Mouse (Mus musculus) midbrain, embryonic 15.5 days (tissue): ENCODE measurements at regions not wholly inside any gene's neighbourhood (a gene's known extent, or its start where the extent isn't known, plus 50 kb on each side); places are given as distances from the start of the nearest gene placed in this dataset.

Experiments
- ATAC-seq: fragments of 200-750 bp; cut with Nextera tagmentation; replicated peaks from 2 replicates; pipeline ENCODE4 v1.8.0; 2017; ENCODE audit warnings: moderate TSS enrichment
- H3K27ac ChIP-seq: fragments of 300-500 bp; sonication (generic); 2 replicates; pipeline ENCODE4 v1.5.1; 2015; ENCODE audit warnings: mild to moderate bottlenecking, inconsistent platforms
- H3K27me3 ChIP-seq: fragments of 300-500 bp; sonication (generic); replicated peaks from 2 replicates; pipeline ENCODE4 v1.6.1; 2015; ENCODE audit warnings: inconsistent platforms
- H3K36me3 ChIP-seq: fragments of 300-500 bp; sonication (generic); replicated peaks from 2 replicates; pipeline ENCODE4 v1.6.1; 2015; ENCODE audit warnings: inconsistent platforms
- H3K4me1 ChIP-seq: fragments of 300-500 bp; sonication (generic); 2 replicates; pipeline ENCODE4 v1.6.1; 2015; ENCODE audit warnings: inconsistent platforms
- H3K4me2 ChIP-seq: fragments of 300-500 bp; sonication (generic); 2 replicates; pipeline ENCODE4 v1.6.1; 2015; ENCODE audit warnings: inconsistent platforms, mild to moderate bottlenecking, moderate library complexity
- H3K4me3 ChIP-seq: fragments of 300-500 bp; sonication (generic); 2 replicates; pipeline ENCODE4 v1.5.1; 2015; ENCODE audit warnings: mild to moderate bottlenecking, inconsistent platforms
- H3K9ac ChIP-seq: fragments of 300-500 bp; sonication (generic); 2 replicates; pipeline ENCODE4 v1.6.1; 2015; ENCODE audit warnings: mild to moderate bottlenecking, inconsistent platforms
- H3K9me3 ChIP-seq: fragments of 300-500 bp; sonication (generic); 2 replicates; pipeline ENCODE4 v1.6.1; 2016; ENCODE audit warnings: inconsistent platforms
- WGBS: fragments of 180-500 bp; shearing (Covaris S2); methylation state at CpG from one replicate; pipeline ENCODE4 v1.1.7; 2015; ENCODE audit warnings: mixed read lengths; 5-methylcytosine and 5-hydroxymethylcytosine counted together

DNA sequence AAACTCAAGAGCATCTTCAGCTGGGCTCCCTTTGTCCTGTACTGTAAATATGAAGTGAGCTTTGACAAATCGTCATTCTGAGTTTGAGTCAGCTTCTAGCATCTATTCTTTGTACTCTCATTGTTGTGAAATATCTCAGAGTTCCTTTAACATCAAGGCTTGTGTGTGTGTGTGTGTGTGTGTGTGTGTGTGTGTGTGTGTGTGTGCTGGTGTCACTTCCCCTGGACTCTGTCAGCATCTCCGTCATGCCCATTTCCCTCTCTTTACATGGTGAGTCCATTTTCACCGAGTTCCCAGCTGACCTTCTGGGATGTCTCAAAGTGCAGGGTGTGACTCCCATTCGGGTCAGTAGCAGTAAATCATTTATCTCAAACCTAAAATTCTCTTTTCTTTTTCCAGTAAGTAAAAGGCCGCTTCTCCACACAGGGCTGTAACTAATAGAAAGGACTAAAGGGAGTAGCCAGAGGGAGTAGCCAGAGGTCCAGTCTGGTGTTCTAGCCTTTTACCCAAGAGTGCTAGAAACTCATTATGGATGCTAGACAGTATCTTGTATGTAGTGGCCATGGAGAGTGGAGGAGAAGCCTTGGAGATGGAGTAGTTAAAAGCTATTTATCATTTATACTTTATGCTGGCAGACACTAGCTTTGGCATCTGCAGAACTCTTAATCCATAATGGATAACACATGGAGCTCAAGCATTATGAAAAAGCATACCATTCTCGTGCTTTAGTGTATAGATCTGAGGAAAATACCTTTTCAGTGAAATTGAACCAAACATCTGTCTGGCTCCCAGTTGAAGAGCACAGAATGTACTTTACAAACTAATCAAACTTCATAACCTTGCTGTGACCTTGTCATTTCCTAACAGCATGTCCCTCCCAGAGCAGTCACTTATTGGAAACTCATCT, 85.6 kb upstream of the Thbs1 start:
- no peaks in the 10 kb centered on the region for H3K27me3 ChIP-seq
- no peak overlapping the region for H3K4me2 ChIP-seq
- no peaks in the 10 kb centered on the region for H3K9me3 ChIP-seq
- no peak overlapping the region for H3K9ac ChIP-seq
- H3K4me3 ChIP-seq, result no peak overlapping the region
- 83% methylated on average over 6 of the region's 6 CpGs for WGBS
- no peaks in the 10 kb centered on the region for H3K4me1 ChIP-seq
- ATAC-seq, result no peak
- H3K36me3 ChIP-seq, result no peaks in the 10 kb centered on the region
- no peak overlapping the region for H3K27ac ChIP-seq

DNA sequence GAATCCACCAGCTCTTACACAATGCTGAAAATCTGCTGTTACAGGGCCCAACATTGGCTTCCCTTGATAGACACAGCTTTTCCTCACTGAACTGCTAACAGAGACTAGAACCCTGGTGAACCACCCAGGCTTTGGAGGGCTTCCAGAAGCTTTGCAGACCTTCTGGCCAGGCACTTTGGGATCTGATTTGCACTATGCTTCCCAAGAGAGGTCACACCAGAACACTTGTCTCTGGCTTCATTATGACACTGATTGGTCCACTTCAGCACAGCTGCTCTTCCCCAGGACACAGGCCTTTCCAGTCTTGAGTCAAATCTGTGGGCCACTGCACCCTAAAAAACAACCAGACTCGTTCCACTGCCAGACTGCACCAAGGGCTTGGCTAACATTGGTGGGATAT, 82.8 kb upstream of the Thbs1 start:
- no peak overlapping the region for H3K4me3 ChIP-seq
- H3K4me2 ChIP-seq, result no peak overlapping the region
- no peaks in the 10 kb centered on the region for H3K9me3 ChIP-seq
- 84% methylated on average over 1 of the region's 1 CpGs for WGBS
- H3K9ac ChIP-seq, result no peak overlapping the region
- H3K27me3 ChIP-seq, result no peaks in the 10 kb centered on the region
- H3K4me1 ChIP-seq, result no peaks in the 10 kb centered on the region
- H3K27ac ChIP-seq, result no peak overlapping the region
- H3K36me3 ChIP-seq, result no peaks in the 10 kb centered on the region
- no peak for ATAC-seq

DNA sequence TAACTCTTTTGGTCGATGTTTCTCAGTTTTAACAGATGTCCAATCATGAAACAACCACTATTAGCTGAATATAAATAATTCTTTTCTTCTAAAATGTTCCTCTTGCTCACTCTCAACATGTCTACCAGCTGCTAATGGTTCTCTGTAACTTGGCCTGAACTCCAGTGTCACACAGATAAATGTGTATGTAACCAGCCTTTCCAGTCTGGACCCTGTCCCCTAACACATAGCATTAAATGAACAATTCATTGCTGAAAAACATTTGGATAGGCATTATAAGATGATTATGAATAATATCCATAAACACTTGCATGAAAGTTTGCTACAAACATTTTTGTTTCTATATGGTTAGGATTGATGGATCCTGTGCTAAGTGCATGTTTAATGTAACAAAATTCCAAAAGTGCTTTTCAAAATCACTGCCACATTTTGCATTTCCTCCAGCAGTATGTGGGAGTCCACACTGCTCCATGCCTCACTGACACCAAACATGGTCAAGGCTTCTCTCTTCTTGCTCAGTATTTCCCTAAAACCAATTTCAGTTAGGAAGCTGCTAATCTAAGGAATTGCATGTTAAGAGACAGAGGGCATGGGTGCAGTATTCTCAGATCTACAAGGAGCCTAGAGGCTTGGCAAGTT, 82.1 kb upstream of the Thbs1 start:
- no peak overlapping the region for H3K27ac ChIP-seq
- no peaks in the 10 kb centered on the region for H3K4me1 ChIP-seq
- no peak overlapping the region for H3K4me2 ChIP-seq
- ATAC-seq, result no peak
- no peak overlapping the region for H3K9ac ChIP-seq
- no peaks in the 10 kb centered on the region for H3K9me3 ChIP-seq
- WGBS, result 53% methylated on average over 1 of the region's 1 CpGs
- no peak overlapping the region for H3K4me3 ChIP-seq
- H3K27me3 ChIP-seq, result no peaks in the 10 kb centered on the region
- no peaks in the 10 kb centered on the region for H3K36me3 ChIP-seq

DNA sequence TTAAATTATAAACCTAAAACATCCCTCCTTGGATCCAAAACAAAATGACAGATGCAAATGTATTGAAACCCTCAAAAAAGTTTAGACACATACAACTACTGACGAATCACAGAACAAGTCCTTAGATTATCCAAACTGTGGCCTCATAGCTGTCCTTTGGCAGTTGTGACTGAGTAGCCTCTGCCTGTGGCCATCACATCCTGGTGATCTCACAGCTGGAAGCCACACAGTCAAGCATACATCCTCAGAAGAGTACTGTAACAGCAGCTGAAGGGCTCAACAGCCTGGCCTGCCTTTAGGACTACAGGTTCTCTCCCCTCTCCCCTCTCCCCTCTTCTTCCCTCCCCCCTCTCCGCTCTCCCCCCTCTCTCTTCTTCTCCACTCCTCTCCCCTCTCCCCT, 80.0 kb upstream of the Thbs1 start:
- Histone ChIP-seq H3K36me3 (no peaks in the 10 kb centered on the region), H3K9me3 (no peaks in the 10 kb centered on the region), H3K27ac (no peak overlapping the region), H3K9ac (no peak overlapping the region), H3K27me3 (no peaks in the 10 kb centered on the region), H3K4me3 (no peak overlapping the region), H3K4me2 (no peak overlapping the region), H3K4me1 (no peaks in the 10 kb centered on the region)
- WGBS, result 82% methylated on average over 2 of the region's 2 CpGs
- no peak for ATAC-seq

DNA sequence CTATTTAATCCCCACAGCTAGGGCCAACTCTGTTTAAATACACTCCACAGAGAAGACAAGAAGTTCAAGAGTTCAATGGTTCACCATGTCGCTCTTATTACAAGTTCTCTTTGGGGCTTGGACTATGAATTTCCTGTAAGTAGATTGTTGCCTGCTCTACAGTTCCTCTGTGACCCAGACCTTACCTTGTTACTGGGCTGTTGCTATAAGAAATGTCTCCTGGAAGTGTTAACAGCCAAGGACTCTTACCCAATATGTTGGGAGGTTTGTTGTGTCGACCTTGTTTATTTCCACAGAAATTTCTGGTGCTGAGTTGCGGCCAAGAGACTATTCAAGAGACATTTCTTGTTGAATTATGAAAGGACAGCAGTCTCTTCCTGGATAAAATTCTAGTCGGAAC, 78.3 kb upstream of the Thbs1 start:
- Histone ChIP-seq H3K4me1 (no peaks in the 10 kb centered on the region), H3K9me3 (no peaks in the 10 kb centered on the region), H3K9ac (no peak overlapping the region), H3K4me3 (no peak overlapping the region), H3K36me3 (no peaks in the 10 kb centered on the region), H3K27ac (no peak overlapping the region), H3K4me2 (no peak overlapping the region), H3K27me3 (no peaks in the 10 kb centered on the region)
- WGBS, result 90% methylated on average over 4 of the region's 4 CpGs
- no peak for ATAC-seq

DNA sequence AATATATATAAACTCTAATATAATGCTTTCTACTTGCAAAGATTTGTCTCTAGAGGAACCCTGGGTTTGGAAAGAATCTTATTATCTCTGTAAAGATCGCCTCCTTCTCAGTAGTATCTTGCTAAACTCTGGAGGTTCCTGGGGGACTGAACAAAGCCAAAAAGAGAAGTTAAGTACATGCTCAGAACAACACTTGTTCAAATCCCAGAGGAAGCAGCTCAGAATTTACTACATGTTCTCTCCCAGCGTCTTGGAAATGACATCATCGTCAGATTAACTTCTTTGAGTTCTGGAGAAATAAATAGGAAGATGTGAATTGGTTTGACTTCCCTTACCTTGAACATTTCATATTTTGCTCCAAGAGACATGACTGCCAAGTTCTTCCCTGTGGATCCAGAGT, 77.7 kb upstream of the Thbs1 start:
- WGBS, result 85% methylated on average over 3 of the region's 3 CpGs
- Histone ChIP-seq H3K4me3 (no peak overlapping the region), H3K4me1 (no peaks in the 10 kb centered on the region), H3K9ac (no peak overlapping the region), H3K27me3 (no peaks in the 10 kb centered on the region), H3K27ac (no peak overlapping the region), H3K4me2 (no peak overlapping the region), H3K36me3 (no peaks in the 10 kb centered on the region), H3K9me3 (no peaks in the 10 kb centered on the region)
- ATAC-seq, result no peak

DNA sequence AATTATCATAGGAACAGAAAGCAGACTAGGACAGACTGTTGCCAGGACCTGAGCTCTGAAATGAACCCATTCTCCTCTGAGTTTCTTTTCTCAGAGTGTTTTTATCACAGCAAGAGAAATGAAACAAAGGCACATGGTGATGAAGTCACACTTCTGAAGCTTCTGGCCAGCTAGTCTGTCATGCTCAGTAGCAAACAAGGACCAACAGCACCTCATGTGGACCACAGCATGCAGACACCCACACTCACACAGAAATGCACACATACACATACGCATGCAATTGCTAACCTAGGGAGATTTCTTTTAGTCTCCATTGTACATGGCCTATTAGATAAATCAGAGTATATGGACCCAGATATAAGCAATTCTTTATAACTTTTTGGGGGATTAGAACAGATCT, 76.3 kb upstream of the Thbs1 start:
- Histone ChIP-seq H3K36me3 (no peaks in the 10 kb centered on the region), H3K9me3 (no peaks in the 10 kb centered on the region), H3K9ac (no peak overlapping the region), H3K27ac (no peak overlapping the region), H3K4me2 (no peak overlapping the region), H3K4me1 (no peaks in the 10 kb centered on the region), H3K4me3 (no peak overlapping the region), H3K27me3 (no peaks in the 10 kb centered on the region)
- 100% methylated on average over 1 of the region's 1 CpGs for WGBS
- no peak for ATAC-seq

DNA sequence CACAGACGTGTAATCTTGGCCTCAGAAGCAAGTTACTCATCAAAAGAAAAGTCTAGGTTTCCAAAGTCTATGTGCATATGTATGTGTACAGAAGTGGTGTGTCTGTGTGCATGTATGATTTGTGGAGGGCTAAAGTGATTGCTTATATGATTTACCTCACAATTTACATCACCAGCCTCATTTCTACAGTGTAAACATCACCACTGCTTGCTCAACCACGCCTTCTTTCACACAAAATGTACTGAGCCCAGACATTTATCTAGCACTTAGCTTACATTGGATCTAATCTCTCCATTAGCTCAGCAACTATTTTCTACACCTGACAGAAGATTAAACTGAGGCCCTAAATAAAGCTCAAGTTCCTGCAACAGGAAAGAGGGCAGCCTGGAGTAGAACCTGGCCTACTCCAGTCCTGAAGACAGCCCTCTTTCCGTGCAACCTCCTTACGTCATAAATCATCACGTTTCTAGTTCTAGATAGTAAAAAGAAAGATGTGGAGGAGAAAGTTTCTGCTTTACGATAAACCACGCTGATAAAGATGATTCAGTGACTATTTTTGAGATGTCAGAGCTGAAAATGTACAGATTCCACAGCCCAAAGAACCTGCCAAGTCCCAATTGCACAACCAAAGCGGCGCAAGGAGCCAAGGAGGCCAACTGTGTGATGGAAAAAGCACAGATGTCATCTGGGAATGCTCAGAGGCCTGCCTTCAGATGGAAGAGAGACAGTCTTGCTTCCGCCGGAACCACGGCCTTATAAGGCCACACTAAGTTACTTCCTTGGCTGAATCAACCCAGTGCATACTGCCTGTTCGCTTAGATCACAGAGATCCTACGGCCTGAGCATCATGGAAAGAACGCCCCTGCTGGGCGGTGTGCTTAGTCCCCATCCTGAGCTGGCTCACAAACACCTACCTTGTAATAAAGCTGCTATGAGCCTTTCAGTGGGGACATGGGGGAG, 72.5 kb upstream of the Thbs1 start:
- 91% methylated on average over 16 of the region's 16 CpGs for WGBS
- no peaks in the 10 kb centered on the region for H3K9me3 ChIP-seq
- no peak for ATAC-seq

DNA sequence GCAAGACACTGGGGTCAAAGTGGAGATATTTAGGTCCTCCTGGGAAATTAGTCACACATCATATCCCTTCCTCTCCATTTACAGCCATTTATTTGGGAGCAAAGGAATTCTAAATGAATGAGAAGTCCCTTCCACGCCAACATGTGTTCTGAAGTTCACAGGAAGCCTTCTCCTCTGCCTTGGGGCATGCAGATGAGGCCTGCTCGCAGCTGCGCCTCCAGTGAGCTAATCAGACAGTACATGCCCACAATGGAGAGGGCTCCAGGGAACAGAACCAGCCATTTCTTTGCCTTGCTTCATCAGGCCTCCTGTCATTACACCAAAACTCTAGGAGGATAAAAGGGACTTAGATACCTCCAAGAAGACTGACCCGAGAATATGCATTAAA, 71.9 kb upstream of the Thbs1 start:
- WGBS, result 69% methylated on average over 4 of the region's 4 CpGs
- Histone ChIP-seq H3K4me1 (no peaks in the 10 kb centered on the region), H3K4me3 (no peak overlapping the region), H3K4me2 (no peak overlapping the region), H3K27me3 (no peaks in the 10 kb centered on the region), H3K9me3 (no peaks in the 10 kb centered on the region), H3K36me3 (no peaks in the 10 kb centered on the region), H3K9ac (no peak overlapping the region), H3K27ac (no peak overlapping the region)
- no peak for ATAC-seq

More for the DNA sequence above, 72.5 kb upstream of the Thbs1 start:
- Histone ChIP-seq H3K9ac (no peak overlapping the region), H3K4me1 (no peaks in the 10 kb centered on the region), H3K4me3 (no peak overlapping the region), H3K27me3 (no peaks in the 10 kb centered on the region), H3K4me2 (no peak overlapping the region), H3K36me3 (no peaks in the 10 kb centered on the region), H3K27ac (no peak overlapping the region)

DNA sequence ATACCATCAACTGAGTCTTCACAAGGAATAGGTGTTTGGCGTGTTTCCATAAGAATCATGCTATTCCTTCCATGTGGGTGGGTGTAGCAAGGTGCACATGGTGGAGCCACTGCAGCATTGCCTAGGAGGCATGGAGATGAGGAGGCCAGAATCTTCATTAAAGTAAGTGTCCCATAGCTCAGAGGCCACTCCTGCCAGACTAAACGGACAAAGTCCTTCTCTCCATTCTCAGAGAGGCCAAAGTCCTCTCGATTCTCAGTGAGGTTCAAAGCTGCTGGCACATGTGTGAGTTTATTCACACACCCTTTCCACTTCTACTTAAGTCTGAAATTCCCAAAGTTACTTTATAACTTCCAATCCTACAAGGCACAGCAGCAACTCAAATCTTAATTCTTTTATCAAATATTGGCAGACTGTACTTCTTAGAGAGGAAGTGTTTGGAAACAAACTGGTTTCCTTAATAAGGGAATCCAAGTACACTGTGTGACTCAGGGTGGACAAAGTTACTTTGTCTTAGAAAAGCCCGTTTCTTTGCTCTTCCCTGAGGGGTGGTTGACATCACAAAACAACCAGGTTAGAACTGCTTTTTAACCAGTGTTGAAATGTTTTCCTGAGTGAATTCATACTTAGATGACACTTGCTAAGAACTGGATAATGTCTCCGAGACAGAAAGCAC, 69.2 kb upstream of the Thbs1 start:
- H3K4me1 ChIP-seq, result no peaks in the 10 kb centered on the region
- no peak for ATAC-seq
- no peaks in the 10 kb centered on the region for H3K36me3 ChIP-seq
- 86% methylated on average over 5 of the region's 5 CpGs for WGBS
- H3K9me3 ChIP-seq, result no peaks in the 10 kb centered on the region
- H3K4me3 ChIP-seq, result no peak overlapping the region
- no peaks in the 10 kb centered on the region for H3K27me3 ChIP-seq
- H3K4me2 ChIP-seq, result no peak overlapping the region
- H3K9ac ChIP-seq, result no peak overlapping the region
- no peak overlapping the region for H3K27ac ChIP-seq

DNA sequence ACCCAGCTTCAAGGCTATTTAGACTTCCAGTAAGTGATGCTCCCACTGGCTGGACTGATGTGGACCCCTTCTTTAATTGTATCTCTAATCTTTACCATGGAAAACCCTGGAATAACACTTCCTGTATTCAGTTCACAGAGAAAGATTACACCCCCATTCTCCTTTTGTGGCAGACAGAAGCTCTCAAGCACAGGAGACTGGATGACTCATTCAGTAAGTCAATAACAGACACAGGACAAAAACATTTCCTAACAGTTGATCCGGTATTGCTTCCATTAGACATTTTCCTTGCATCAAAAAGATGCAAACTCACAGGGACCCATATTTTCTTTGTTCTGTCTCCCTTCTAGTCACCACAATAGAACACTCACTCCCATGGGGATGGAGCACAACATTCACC, 67.0 kb upstream of the Thbs1 start:
- ATAC-seq, result no peak
- no peak overlapping the region for H3K4me2 ChIP-seq
- no peak overlapping the region for H3K9ac ChIP-seq
- H3K36me3 ChIP-seq, result no peaks in the 10 kb centered on the region
- no peaks in the 10 kb centered on the region for H3K27me3 ChIP-seq
- no peak overlapping the region for H3K4me3 ChIP-seq
- H3K27ac ChIP-seq, result no peak overlapping the region
- 90% methylated on average over 1 of the region's 1 CpGs for WGBS
- H3K9me3 ChIP-seq, result no peaks in the 10 kb centered on the region
- no peaks in the 10 kb centered on the region for H3K4me1 ChIP-seq

DNA sequence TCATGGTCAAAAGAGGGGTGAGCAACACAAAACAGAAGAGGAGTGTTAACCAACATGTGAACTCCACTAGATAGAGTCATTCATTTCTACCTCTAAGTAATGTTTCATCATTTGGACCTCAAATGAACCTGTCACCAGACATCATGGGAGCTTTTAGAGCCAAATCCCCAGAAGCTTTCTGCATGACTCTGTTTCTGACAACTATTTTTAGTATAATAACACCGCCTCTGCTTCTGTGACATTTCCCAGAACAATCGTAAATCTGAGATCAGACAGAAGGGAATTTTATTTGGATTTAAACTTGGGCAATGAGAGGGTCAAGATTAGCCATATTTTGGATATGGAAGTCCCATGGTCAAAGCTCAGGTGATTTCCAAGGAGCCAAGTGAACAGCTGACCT, 61.4 kb upstream of the Thbs1 start:
- H3K36me3 ChIP-seq, result no peaks in the 10 kb centered on the region
- H3K4me2 ChIP-seq, result no peak overlapping the region
- no peak for ATAC-seq
- no peak overlapping the region for H3K9ac ChIP-seq
- H3K9me3 ChIP-seq, result no peaks in the 10 kb centered on the region
- H3K27ac ChIP-seq, result no peak overlapping the region
- no peaks in the 10 kb centered on the region for H3K4me1 ChIP-seq
- WGBS, result 87% methylated on average over 2 of the region's 2 CpGs
- no peaks in the 10 kb centered on the region for H3K27me3 ChIP-seq
- no peak overlapping the region for H3K4me3 ChIP-seq
